Mouse (Mus musculus) cerebellum, adult (tissue): ENCODE data around the gene Scn11a.

Experiments used
- ATAC-seq: cut with Nextera tagmentation; 2 replicates; pipeline ENCODE4 v1.9.2; 2017; ENCODE audit warnings: mild to moderate bottlenecking, moderate library complexity, mixed read lengths; ENCODE audit not compliant: insufficient number of reproducible peaks, low FRiP score, low TSS enrichment

The Scn11a gene

DNA sequence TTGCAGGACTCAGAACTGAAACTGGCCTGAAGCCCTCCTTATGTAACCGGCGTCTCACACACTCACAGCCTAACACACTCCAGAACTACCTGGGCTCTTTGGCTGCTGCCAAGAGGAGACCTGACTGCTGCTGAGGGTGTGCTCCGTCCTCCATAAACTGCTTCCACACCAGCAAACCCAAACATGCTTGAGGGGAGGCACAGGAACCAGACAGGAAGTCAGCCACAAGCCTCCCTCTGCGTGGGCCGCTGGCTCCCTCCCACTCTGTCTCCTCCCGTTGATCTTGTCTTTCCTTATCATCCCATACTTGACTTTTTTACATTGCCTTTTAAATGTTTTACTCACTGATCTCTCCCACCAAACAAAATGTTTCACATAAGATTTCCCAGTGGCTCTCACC lies 23.8 kb downstream of the Scn11a start:
- ATAC-seq, result no peak

GRCm38 (mm10) chr9:119796791-119797190 lies 28.5 kb downstream of the Scn11a start:
- no peak for ATAC-seq

GRCm38 (mm10) chr9:119795254-119795912 lies 29.9 kb downstream of the Scn11a start:
- no peak for ATAC-seq

DNA sequence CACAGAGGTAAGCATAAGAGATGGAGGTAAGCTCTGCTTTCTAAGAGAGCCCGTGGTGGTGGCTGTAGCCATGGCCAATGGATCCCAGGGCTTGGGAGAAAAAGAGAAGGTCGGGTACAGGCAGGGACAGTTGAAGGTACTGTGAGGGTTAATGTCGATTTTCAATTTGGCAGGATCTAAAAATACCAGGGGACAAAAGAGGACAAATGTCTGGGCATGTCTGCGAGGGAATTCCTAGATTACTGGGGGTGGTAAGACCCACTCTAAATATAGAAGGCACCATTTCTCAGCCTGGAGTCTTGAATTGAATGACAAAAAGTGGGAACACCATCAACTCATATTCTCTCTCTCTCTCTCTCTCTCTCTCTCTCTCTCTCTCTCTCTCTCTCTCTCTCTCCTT lies 30.8 kb downstream of the Scn11a start:
- ATAC-seq, result no peak

- no peak for ATAC-seq
These were observed 32.8 kb downstream of the Scn11a start for GRCm38 (mm10) chr9:119792505-119792904.

DNA sequence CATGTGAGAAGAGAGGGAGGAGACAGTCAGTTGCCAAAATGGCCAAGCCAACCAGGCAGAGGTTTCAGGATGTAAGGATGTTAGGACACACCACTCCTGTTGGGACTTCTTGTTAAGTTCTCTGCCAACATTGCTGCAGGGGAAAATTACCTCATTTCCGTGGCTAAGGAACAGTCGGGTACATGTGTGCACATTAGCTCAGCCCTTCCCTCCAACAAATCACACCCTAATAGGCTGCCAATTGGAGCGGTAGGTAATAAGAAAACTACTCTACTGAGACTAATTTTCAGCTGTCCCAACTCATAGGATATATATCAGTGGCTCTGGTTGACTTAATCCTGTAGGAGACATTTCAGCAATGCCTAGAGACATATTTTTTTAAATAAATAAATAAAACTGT lies 44.4 kb downstream of the Scn11a start:
- ATAC-seq, result no peak

DNA sequence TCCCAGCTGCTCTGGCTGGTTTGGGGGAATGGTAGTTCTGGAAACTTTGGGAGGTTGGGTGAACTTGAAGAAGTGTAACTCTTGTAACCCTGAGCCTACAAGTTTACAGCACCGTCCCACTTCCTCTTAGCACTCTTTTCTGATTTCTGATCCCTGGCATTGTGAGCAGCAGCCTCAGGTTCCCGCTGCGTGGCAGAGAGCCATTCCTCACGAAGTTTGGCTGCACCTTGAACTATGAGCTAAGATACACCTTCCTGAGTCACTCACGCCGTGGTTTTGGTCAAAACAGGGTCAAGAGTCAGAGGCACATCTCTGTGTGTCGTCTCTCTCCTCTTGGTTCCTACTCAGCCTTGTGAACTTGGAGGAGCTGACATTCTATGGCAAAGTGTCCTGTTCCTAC lies 48.6 kb downstream of the Scn11a start:
- ATAC-seq, result no peak

- no peak for ATAC-seq
These were observed 56.7 kb downstream of the Scn11a start for GRCm38 (mm10) chr9:119768585-119768984.

DNA sequence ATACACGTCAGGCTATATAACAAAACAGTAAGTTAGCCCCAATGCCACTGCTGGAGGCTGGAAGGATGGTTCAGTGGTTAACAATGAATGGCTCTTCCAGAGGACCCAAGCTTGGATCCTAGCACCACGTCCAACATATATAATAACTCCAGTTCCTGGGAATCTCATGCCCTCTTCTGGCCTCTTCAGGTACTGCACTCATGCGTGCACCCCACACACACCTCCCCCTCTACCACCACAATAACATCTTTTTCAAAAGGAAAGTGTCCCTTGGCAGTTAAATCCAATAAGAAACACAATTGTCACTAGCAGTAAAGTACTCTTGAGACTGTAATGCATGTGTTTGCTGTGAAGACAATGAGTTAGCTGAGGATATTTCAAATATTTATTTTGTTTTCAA lies 65.0 kb downstream of the Scn11a start:
- no peak for ATAC-seq

DNA sequence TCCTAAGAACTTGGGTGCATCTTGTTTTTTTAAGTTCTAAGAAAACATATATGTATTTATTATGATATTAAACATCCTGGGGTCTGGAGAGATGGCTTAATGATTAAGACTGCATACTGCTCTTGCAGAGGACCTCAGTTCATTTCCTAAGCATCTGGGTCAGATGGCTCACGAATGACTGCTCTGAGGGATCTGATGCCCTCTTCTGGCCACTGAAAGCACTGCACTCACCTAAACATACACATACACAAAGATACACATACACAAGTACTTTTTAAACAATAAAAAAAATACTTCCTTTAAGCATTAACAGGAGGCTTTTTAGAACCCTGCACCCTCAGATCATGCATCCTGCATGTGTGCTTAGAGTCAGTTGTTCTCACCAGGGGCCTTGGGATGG lies 65.8 kb downstream of the Scn11a start:
- ATAC-seq, result no peak

DNA sequence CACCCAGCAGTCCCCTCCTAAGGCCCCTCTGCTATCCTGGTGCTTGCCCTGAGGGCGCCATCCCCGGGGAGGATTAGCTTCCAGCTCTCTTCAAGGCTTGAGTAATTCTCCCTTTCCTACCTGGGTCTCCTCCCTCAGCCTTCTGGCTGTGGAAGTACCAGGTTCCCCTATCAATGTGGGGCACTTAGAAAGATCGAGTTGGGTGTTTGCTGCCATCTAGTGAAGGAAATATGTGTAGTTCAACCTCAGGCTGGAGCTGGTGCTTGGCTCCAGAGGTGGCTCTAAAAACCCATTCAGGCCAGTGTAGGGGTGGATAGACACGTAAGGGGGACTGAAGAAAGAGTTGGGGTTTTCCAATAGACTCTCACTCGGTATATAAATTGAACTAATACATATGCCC lies 73.7 kb downstream of the Scn11a start:
- no peak for ATAC-seq

- ATAC-seq, result no peak
These were observed 76.1 kb downstream of the Scn11a start for GRCm38 (mm10) chr9:119749112-119749511.

DNA sequence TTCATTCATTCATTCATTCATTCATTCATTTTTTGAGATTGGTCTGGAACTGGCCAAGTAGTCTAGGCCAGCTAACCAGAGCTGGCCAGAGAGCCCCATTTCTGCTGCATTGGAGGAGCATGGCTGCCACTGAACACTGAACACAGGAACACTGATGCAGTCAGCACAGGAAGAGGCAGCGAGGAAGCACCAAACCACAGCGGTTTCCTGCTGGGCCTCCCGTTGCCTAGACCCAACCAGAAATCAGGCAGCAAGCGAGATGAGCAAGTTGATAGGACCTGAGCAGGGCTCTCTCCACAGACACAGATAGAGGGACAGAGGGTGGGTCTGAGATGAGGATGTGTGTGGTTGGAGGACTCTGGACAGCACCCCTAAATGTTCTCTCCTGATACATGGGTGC lies 81.4 kb downstream of the Scn11a start:
- no peak for ATAC-seq

DNA sequence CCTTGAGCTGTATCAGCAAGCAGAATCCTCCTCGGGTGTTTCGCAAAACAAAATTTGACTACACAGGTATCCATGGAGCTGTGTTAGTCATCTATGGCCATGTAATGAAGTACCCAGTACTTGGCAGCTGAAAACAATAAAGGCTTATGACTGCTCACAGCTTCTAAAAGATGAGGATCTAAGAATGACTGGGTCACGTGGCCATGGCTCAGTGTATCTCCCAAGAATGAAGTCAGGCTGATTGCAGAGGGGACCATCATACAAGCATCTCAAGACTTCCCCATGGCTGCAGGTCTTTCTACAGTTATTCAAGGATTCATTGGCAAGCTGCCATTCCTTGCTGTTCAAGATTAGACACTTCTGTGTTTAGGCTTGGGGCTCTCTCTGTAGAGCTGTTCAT lies 81.9 kb downstream of the Scn11a start:
- ATAC-seq, result no peak

GRCm38 (mm10) chr9:119741101-119741786 lies 84.0 kb downstream of the Scn11a start:
- no peak for ATAC-seq

- no peak for ATAC-seq
These were observed 96.7 kb downstream of the Scn11a start for GRCm38 (mm10) chr9:119728412-119729097.

DNA sequence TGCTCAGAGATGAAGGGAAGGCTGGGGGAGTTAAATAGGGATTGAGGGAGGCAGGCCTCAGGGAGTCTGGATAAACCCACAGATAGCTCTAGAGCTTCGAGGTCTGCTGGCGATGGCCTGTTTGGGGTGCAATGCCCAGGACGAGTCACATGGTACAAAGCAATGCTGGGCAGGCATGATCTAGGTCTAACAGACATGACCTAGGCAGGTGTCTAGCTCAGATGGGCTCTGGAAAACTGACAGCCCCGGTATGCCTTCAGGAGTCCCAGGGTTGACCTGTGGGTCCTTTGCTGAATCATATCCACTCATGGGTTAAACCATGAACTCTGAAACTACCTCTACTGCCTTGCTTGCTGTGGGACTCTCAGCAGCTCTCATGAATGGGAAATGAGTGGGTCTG lies 98.3 kb downstream of the Scn11a start:
- ATAC-seq, result no peak

- ATAC-seq, result no peak
These were observed 99.9 kb downstream of the Scn11a start for GRCm38 (mm10) chr9:119725293-119725862.

- ATAC-seq, result no peak
These were observed 106.0 kb downstream of the Scn11a start, which contains the start of gene Scn10a for GRCm38 (mm10) chr9:119719222-119719621. Gene Scn10a (minus strand): TSS chr9:119719322.

GRCm38 (mm10) chr9:119706700-119707099 lies 118.6 kb downstream of the Scn11a start:
- ATAC-seq, result no peak
